Mouse (Mus musculus): ENCODE data around the gene Cpn1.

Cpn1 gene

DNA sequence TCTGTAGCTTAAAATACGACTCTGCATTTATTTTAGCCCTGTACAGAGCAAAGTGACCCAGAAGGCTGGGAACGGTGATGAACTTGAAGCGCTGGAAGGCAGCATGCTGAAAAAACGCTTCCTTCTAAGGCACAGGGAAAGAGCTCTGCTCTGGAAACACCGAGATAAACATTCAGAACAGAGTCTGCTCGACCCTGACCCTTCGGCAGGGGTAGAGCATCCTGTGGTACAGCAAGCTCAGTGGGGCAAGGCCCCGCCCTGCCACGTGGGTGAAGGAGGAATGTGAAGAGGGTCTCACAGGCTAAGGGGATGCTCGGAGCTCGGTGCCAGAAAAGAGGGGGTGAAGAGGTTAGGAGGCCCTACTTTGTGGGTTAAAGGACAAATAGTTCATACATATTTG, 48.0 kb downstream of the Cpn1 start:
- DNase-seq: no peak

DNA sequence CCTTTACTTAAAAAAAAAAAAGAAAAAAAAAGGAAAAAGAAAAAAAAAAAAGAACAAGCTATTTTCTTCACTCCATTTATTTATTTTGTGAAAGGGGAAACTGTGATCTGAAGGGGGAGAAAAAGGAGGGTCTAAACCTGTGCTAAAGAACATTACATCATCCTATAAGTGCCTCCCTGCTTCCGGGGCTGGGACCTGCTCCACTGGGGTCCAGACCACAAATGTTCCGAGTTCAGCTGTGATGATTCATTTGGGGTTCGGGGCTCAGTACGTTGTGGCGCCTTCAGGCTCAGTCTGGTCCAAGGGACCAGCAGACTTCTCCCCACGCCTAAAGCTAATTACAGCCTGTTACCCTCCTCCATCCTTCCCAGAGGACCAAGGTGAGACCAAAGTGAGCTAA, 55.4 kb downstream of the Cpn1 start:
- no peak for DNase-seq

DNA sequence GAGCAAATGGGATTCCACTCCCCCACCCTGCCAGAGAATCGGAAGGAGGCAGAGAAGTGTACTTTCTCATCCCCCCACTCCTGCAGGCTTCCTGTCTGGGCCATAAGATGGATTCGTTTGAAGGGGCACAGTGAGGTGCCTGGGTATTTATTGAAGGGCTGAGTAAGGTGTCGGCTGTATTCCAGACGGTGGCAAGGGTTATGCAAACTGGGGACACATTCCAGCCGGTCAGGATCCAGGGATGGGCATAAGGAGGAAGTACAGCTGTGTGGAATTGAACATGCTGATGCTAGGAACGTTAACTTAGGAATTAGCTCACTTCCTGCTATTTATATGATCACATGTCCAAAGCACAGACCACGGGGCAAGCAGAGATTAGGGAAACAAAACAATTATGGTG, 56.0 kb downstream of the Cpn1 start:
- no peak for DNase-seq

DNA sequence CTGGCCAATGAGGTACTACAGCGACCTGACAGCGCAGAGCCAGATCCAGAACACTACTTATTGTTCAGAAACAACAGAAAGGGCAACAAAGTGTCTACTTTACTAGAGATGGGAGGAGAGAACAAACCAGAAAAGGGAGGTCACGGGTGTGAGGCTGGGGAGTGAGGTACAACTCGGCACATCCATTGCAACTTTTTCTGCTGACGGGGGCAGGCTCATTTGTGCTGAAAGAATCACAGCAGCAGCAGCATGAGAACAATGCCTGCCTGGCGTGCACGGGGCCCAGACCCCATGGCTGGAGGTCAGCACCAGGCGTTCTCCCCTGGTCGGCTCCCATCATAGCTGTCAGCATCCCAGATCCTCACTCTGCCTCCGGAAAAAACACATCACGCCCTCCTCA, 56.5 kb downstream of the Cpn1 start:
- DNase-seq: no peak

DNA sequence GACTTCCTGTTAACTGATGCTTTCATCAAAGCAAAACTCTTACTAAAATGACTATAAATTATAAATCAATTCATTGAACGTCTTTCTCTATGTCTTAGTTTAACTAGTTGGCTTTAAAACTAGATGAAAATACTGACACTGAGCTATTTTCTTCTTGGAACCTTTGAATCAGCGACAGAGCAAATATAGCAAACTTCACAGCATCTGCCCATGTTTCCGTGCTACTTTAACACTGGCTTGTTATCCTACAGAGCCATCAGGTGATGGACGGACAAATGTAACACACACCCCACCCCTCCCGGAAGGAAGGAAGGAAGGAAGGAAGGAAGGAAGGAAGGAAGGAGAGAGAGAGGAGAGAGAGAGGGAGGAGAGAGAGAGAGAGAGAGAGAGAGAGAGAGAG, 58.4 kb downstream of the Cpn1 start:
- DNase-seq: no peak

DNA sequence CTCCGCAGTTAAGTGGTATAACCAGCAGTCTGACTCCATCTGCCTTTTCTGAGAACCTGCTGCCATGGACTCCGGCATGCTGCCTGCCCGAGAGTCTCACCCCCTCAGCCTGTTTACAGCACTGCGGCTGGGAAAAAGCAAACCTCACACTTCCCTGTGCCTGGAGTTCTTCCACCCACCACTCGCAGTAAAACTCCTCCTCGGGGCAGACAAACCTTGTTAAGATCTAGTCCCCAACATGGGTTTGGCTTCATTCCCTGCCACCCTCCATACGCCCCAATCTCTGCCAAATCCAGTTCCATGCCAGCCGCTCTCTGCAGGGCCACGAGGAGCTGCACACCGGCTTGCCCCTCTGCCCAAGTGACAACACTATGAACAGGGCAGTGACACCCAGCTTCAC, 59.3 kb downstream of the Cpn1 start:
- DNase-seq: no peak

DNA sequence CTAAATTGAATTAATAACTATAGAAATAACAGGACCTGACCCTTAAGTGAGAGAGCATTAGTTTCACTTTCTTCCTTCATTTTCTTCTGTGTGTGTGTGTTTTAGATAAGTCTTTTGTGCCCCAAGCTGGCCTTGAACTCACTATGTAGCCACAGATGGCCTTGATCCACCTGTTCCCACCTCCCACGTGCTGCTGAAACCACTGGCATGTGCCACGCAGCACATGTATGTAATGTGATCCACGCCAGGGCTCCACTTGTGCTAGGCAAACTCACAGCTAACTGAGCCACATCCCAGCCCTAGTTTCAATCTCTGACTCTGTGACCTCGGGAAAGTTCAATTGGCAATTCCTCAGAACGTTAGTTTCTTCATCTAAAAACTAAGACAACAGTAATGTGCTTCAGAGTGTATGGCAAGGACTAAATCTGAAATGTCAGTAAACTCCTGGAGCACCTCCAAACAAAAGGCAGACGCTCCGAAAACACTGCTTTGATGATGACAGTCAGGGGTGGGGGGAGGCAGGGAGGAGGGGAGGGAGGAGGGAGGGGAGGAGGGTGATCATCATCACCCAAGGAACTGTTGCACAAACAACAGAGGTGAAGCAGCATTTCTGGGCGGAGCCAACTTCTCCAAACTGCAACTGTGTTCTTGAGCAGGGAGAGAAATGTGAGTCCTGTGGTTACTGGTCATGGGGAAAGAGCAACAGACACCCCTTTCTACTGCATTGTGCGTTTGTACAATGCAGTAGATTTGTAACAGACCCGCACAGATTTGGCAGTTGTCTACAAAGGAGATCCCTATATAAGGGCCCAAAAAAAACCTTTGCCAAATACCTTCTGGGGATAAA, 60.0 kb downstream of the Cpn1 start:
- no peak for DNase-seq

DNA sequence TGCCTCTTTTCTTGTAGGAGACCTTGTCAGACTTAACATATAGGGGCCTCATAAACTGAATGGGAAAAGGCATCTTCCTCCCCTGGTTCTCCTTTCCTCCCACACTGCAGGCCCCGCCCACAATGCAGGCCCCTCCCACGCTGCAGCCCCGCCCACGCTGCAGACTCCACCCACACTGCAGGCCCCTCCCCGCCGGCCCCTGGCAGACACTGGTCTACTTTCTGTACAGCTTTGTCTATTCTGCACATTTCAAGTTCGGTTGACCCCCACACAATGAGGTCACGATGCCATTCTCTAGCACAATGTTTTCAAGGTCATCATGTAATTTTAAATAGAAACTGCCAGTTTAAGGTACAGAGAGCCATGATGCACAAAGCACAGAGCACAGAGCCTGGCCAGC, 62.0 kb downstream of the Cpn1 start:
- peak; percentile 27 for DNase-seq

DNA sequence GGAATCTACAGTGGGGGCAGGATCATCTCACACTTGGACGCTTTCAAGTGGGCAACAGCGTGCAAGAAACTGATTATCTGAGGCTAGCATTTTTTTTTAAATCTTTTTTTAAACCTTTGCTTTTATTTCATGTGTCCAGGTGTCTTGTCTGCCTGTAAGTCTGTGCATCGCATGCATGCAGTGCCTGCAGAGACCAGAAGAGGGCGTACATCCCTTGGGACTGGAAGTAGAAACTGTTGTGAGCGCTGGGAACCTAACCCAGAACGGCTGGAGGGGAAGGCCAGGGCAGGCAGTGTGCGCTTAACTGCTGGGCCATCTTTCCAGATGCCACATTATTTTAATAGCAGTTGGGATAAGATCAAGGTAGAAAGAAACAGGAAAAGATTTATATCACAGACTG, 63.4 kb downstream of the Cpn1 start:
- peak; percentile 31 for DNase-seq

DNA sequence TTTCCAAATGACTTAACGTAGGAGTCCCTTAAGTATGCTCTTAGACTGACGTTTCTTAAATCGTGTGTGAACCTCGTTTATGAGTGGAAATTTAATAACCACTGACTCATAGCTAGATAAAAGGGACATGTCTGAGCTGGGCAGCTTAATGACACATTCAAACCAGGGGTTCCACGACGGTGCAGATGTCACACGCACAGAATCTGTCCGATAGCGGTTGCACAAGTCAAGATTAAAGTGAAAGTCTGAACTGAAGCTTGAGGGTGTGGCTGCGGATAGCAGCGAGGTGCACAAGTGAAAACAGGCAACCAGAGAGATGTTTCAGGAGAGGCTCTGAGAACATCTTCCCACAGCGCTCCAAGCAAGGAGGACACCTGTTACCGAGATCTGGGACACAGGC, 64.9 kb downstream of the Cpn1 start:
- DNase-seq: no peak

DNA sequence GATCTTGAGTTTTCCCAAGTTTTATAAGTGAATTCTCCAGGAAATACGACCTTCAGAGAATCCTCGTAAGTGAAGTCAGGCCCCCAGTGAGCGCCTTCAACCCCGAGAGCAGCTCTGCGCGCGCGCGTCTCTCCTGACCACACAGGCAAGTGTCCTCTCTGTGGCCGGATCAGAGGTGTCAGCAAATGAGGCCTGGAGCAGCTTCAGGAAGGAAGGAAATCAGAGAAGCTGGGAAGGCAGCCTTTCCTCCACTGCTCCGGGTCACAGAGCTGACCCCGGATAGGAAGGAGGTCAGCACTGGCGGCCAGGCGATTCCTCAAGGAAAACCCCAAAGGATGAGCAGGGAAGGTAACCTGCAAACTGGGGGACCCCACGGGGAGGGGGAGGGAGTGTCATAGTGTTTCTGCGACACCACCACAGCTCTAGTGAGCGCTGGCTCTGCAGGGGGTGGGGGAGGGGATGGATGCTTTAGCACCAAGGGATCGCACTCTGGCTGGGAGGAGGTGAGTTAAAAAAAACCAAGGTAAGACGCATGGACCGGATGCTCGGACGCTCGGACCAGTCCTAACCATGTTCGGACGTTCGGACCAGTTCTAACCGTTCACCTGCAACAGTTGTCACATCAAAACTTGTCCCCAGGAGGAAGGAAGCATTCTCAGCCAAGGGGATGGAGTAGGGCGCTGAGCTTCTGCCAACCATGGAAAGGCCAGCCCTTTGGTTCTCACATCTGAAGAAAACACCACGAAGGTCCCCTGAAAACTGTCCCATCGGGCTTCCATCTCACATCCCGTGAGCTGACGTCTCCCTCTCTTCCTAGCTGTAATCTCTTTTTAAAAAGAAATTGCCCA, 65.7 kb downstream of the Cpn1 start:
- no peak for DNase-seq

DNA sequence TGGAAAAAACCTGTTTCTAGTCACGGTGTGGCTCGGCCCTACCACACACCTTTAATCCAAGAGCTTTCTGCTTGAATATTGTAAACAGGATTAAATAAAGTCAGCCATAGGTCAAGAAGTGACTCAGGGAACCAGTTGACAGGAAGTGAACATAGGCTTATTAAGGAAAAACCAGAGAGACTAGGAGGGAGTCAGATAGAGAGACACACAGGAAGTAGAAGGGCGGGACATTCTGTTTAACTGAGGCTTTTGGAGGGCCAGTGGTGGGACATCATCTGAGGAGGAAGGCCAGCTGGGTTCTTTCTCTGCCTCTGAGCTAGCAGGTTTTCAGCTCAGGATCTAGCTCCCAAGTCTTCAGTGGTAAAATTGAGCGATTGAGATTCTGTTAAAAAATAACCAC, 66.5 kb downstream of the Cpn1 start:
- DNase-seq: no peak

DNA sequence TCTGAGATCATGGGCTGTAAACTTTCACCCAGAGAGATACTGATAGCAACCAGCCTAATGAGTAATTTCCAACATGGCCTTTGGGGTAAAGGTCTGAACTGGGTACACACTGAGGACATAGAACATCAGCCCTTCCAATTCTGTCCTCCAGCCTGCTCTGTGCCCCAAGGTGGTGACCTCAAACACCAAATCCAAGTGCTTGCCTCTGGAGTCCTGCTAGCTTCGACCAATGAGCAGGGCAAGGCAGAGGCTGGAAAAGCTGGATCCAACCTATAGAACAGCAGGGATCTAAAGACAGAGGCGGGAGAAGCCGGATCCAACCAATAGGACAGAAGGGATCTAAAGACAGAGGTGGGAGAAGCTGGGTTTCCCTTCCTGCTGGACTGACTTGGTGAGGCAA, 67.5 kb downstream of the Cpn1 start:
- no peak for DNase-seq

DNA sequence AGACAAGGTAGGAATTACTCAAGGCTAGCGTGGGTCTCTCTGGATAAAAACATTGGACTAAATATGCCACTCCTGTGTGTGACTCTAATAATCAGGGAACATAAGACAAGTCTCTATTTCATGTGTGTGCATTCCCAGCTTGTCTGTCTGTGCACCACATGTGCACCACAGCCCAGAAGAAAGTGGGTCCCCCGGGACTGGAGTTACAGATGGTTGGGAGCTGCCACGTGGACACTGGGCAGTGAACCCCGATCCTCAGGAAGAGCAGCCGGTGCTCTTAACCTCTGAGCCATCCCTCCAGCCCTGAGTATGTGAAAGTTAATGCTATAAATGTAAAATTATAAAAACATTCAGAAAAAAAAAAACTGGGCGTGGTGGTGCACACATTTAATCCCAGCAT, 68.6 kb downstream of the Cpn1 start:
- DNase-seq: no peak

DNA sequence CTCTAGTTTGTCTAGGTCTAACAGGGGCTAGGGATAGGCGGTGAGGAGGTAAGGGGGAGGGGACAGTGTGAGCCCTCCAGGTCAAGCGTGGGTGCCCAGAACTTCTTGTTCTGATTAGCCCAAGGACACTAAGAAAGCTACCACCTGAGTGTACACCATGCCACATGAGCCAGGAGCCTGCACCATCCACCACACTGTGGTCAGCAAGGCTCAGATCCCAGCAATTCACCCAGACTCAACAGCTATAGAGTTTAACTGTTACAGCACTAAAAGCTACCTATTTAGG, 69.0 kb downstream of the Cpn1 start:
- DNase-seq: no peak

DNA sequence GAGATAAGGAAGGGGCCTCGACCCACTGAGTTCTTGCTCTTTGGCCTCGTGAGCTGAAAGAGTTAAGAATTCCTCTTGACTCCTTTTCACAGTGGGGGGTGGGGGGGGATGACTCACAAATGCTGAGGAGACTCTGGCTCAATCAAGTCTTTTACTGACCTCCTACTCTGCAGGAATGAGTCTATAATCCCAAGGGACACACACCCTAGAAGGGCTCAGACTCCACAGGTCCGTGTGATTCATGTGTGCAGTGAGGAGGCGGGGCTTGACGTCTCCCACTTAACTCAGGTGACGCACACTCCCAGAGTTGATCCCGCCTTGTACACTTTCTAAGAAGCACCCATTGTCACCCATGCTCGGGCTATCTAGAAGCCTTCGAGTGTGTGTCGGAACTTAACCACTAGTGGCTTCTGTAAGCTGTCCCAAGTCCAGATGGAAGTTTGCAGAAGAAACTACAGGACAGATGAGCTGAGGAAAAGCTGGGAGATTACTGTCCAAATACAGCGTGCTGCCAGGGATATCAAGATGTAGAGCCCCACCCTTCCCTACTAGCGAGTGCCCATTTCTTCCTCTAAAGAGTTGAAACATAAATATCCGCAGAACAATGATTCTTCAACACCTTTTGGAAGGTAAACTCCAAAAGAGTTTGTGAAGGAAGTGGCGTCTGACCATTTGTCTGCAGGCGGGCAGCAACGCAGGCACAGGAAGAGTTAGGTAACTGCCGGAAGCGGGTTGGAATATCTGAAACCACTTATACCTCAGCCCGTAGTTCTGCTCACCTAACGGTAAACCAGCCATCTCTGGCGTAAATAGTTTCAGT, 69.6 kb downstream of the Cpn1 start:
- DNase-seq: peak; percentile 20

DNA sequence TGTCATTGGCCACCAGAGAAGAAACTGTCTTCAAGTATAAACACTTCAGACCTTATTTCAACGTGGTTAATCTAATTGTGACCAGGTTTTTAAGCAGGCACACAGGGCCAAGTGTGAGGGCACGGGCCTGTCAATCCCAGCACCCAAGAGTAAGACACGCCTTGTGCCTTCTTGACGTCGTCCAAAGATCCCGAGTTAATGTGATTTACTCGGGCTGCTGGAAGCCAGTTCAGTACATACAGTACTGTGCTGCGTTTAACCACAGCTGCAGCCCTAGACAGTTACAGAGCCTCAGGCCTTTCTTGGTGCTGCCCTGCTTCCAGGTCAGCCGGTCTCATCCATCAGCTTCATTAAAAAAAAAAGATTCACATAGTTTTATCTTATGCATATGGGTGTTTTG, 70.9 kb downstream of the Cpn1 start:
- DNase-seq: no peak

DNA sequence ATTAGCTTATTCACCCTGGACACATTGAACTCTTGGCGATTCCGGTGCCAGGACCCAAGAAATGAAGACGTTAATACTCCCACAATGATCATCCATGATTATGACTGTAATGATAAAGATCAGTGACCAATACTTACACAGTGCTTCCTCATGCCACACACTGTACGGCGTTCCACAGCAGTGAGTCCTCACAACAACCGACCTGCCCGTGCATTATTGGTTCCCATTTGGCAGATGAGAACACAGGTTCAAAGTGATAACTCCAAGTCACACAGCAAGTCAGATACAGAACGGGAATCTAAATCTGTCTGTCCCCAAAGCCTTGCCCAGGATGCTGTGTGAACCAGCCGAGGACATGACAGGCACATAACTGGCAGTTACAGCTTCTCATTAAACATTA, 71.4 kb downstream of the Cpn1 start:
- no peak for DNase-seq

DNA sequence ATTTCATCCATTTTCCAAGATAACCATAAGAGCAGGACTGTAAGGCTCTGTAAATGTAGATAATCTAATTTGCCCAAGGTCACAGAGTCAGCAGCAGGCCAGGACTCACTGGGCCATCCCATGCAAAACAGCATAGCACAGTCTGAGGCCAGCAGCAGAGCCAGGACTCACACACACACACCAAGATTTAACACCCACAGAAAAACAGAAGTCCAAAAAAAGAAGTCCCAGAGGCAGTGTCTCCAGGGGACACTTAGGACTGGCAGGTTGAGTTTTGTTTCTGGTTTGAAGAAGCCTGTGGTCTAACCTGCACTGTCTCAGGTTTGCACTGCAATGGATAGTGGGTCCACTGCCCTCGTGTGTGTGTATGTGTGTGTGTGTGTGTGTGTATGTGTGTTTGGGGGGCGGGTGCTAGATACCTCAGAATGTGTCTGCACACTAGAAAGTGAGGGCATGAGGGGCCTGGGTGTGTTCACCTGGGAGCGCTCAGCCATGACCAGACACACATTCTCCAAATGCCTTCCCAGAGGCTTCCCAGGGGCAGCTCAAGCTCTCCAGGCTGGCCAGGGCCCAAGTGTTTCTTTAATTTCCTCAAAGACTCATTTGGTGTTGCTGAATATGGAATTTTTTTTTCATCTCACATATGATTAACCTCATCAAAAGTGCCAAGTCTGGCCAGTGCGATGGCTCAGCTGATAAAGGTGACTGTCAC, 73.4 kb downstream of the Cpn1 start:
- no peak for DNase-seq

DNA sequence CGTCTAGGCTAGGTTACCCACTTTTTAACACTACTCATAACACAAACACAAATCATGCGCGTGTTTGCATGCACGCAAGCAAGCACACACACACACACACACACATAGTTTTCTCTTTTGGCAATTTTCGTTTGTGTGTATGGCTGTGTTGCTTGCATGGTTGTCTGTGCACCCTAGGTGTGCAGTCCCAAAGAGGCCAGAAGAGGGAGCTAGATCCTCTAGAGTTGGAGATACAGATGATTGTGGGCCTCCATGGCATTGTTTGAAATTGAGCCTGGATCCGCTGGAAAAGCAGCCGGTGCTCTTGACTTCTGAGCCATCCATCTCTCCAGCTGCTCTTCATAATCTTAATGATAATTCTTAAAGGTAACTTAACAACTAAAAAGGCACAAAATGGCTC, 79.9 kb downstream of the Cpn1 start:
- no peak for DNase-seq

All from thymus, postnatal 4 days (tissue).